Mouse (Mus musculus): ENCODE data around the gene Gja4. TPM values are rescaled to one million over a fixed set of nuclear protein-coding genes. Genes with fewer than 3 reads are reported as not detected.

Gene Gja4
- polyA plus RNA-seq, 1 experiment from 2014 or later, result 27.6 TPM

DNA sequence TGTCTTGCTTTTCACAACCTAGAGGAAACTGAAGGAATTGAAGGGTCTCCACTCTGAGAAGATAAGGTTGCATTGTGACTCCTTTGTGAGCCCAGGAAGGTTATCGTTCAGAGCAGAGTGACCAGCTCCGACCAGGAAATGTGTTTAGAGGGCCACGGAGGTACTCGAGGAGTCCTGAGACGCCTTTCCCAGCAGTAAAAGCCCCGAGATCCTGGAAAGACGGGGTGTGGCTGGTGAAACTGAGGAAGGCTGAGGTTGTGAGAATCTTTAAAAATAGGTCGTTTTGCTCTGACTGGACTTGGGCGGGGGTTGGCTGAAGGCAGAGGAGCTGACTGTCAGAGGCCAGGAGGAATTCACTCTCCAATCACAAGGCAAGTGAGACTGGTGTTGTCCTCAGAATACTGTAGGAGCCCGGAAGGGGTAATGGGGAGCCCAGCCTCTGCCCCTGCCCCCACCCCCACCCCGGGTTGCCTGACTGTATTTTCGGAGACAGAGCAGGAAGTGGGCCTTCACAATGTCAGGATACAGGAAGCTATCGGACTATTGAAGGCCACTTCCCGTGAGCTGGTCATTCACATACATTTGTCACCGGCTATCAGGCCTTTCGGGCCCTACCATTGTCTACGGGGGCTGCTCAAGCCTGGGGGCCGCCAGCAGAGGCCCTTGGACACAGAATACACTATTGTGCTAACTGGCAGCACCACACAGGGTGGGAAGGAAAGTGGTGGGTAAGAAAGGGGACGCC lies 50.2 kb downstream of the Gja4 start:
- no peak overlapping the region for H3K9ac ChIP-seq (ENCODE audit: low read depth, low read length)
- no peak overlapping the region for H3K4me2 ChIP-seq (ENCODE audit: low read length)
- H3K27ac ChIP-seq, result peak overlapping the region; percentile 54
- H3K4me1 ChIP-seq (replicated peaks; ENCODE audit: insufficient read depth, low read length), result no peaks in the 10 kb centered on the region
- no peak for TF ChIP-seq CTCF (IDR thresholded peaks at IDR 0.05; ENCODE audit: low read depth)
- ATAC-seq (replicated peaks; ENCODE audit: low FRiP score, low read depth) (no peak), DNase-seq (ENCODE audit: low spot score) (peak; percentile 47)
- no peaks in the 10 kb centered on the region for H3K9me3 ChIP-seq (replicated peaks; ENCODE audit: low read length)
- no peaks in the 10 kb centered on the region for H3K27me3 ChIP-seq (ENCODE audit: insufficient read depth, low read length)
- WGBS, result 56% methylated on average over 19 of the region's 19 CpGs
- H3K4me3 ChIP-seq (replicated peaks; ENCODE audit: low read depth, low read length), result no peak overlapping the region
- H3K36me3 ChIP-seq (ENCODE audit: insufficient read depth, low read length), result no peaks in the 10 kb centered on the region

- H3K27me3 ChIP-seq (ENCODE audit: insufficient read depth, low read length), result no peaks in the 10 kb centered on the region
- no peak overlapping the region for H3K9ac ChIP-seq (ENCODE audit: low read depth, low read length)
- TF ChIP-seq CTCF (IDR thresholded peaks at IDR 0.05; ENCODE audit: low read depth), result no peak
- ATAC-seq (replicated peaks; ENCODE audit: low FRiP score, low read depth) (no peak), DNase-seq (ENCODE audit: low spot score) (no peak)
- H3K4me3 ChIP-seq (replicated peaks; ENCODE audit: low read depth, low read length), result no peak overlapping the region
- no peaks in the 10 kb centered on the region for H3K36me3 ChIP-seq (ENCODE audit: insufficient read depth, low read length)
- H3K9me3 ChIP-seq (replicated peaks; ENCODE audit: low read length), result no peaks in the 10 kb centered on the region
- no peak overlapping the region for H3K4me2 ChIP-seq (ENCODE audit: low read length)
- WGBS, result 90% methylated on average over 14 of the region's 14 CpGs
- no peak overlapping the region for H3K27ac ChIP-seq
- H3K4me1 ChIP-seq (replicated peaks; ENCODE audit: insufficient read depth, low read length), result no peaks in the 10 kb centered on the region
Observed at GRCm38 (mm10) chr4:127261601-127262000, 52.2 kb downstream of the Gja4 start.

Other genes with a start within 250 kb of the Gja4 start
- gene Zmym6, start 236.7 kb downstream of the Gja4 start, polyA plus RNA-seq (2015; fragmentation: Nextera tagmentation; extraction: Ambion mirVana), result 12.0 and 12.8 TPM in 2 replicates
- 33.2 and 33.7 TPM in 2 replicates for gene Tmem35b, start 190.3 kb downstream of the Gja4 start, polyA plus RNA-seq (2015; fragmentation: Nextera tagmentation; extraction: Ambion mirVana)
- 0.24 and 0.37 TPM in 2 replicates for gene Dlgap3, start 144.8 kb downstream of the Gja4 start, polyA plus RNA-seq (2015; fragmentation: Nextera tagmentation; extraction: Ambion mirVana)
- 67.5 and 72.2 TPM in 2 replicates for gene Smim12, start 70.3 kb downstream of the Gja4 start, polyA plus RNA-seq (2015; fragmentation: Nextera tagmentation; extraction: Ambion mirVana)
- 1.1 and 1.8 TPM in 2 replicates for gene Gjb3, start 16.8 kb upstream of the Gja4 start, polyA plus RNA-seq (2015; fragmentation: Nextera tagmentation; extraction: Ambion mirVana)
- 1.2 and 1.8 TPM in 2 replicates for gene Gjb4, start 40.0 kb upstream of the Gja4 start, polyA plus RNA-seq (2015; fragmentation: Nextera tagmentation; extraction: Ambion mirVana)
- 1.3 and 1.4 TPM in 2 replicates for gene Gjb5, start 44.1 kb upstream of the Gja4 start, polyA plus RNA-seq (2015; fragmentation: Nextera tagmentation; extraction: Ambion mirVana)